Mouse (Mus musculus): Measurements from ENCODE around the gene Dtd1.

- TF ChIP-seq CTCF (IDR thresholded peaks at IDR 0.05; ENCODE audit: low read depth, low read length) (no peak), POLR2A (IDR thresholded peaks at IDR 0.05; ENCODE audit: insufficient read depth, low read length) (peak; percentile 75)
Measured at GRCm38 (mm10) chr2:144555820-144556552, 43.7 kb upstream of the Dtd1 start, which contains the start of gene Sec23b.

Measured in ES-Bruce4 (cell line).